Mouse (Mus musculus): Measurements from ENCODE around the gene Zfp651.

GRCm38 (mm10) chr9:121757432-121757831 is 1.7 kb upstream of the Zfp651 start:
- TF ChIP-seq CTCF (IDR thresholded peaks at IDR 0.05; ENCODE audit: borderline replicate concordance, insufficient read depth, low read length) = no peak
- TF ChIP-seq POLR2A (IDR thresholded peaks at IDR 0.05; ENCODE audit: low read depth, low read length) = peak; percentile 46

All from embryonic fibroblast, embryonic 13.5 days (primary cell).